Mouse (Mus musculus) retina, adult 2 months (tissue): ENCODE data around the gene Ext2.

Source experiments
- DNase-seq: peaks from one replicate; pipeline ENCODE4 v3.0.0-alpha.2; 2012; ENCODE audit warnings: low read depth, low spot score

Gene Ext2

GRCm38 (mm10) chr2:93806487-93807201 lies 15.7 kb downstream of the Ext2 start:
- DNase-seq = no peak

- no peak for DNase-seq
These were observed 16.8 kb downstream of the Ext2 start for GRCm38 (mm10) chr2:93805523-93805922.

DNA sequence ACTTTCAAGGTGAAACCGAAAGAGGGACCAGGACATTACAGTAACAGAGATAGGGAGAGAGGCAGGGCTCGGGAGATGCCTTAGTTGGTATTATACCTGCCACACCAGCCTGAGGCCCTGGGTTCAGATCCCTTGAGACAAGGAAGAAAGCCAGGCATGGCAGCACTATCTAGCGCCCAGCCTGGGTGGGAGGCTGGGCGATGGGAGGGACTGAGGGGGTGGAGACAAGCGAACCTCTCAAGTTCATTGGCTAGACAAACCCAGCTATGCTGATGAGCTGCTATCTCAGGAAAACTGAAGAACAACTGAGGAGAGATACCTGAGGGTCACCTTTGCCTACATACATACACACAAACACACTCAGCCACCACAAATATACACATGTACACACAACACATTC lies 17.3 kb downstream of the Ext2 start:
- DNase-seq = no peak

DNA sequence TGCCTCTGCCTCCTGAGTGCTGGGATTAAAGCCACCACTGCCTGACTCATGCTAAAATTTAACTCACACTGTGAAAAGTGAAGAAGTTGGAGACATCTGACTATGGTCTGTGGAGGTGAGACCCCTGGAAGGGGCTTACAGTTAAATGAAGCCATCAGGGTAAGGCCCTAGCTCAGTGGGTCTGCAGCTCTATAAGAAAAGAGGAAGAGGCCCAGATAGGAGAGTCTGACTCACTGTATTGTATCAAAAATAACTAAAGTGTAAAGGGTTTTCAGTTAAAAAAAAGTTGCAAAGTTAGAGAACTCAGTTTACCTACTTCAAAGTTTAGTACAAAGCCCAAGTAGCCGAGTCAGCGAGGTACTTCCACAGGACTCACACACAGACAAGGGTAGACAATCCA lies 19.4 kb downstream of the Ext2 start:
- no peak for DNase-seq

- DNase-seq = no peak
These were observed 21.3 kb downstream of the Ext2 start for GRCm38 (mm10) chr2:93801097-93801496.

DNA sequence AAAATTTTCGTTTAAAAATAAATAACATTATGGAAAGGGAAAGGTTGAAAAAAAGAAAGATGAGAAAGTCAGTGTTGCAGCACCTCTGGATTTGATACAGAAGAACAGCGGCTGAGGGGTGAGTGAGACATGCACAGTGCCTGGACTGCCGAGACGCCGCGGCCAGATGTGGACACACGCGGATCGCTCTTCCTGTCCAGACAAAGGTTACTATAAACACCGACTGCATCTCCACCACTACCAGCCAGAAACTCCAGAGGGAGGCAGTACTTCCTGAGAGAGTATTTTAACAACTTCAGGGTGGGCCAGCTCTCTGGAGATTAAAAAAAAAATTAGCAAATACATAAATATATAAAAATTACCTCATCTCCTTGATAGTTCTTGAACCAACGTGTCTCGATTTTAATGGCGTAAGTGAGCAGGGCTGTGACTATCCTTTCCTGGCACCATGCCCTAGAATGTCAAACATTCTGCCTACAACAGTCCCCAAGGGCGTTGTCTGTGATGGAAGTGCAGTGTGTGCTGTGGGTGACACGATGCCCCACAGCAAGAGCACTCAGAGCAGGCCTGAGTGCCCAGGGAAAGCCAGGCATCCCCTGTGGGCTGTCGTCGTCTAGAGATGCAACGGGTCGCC lies 25.1 kb downstream of the Ext2 start:
- no peak for DNase-seq

GRCm38 (mm10) chr2:93794375-93794774 lies 28.0 kb downstream of the Ext2 start:
- DNase-seq = no peak

DNA sequence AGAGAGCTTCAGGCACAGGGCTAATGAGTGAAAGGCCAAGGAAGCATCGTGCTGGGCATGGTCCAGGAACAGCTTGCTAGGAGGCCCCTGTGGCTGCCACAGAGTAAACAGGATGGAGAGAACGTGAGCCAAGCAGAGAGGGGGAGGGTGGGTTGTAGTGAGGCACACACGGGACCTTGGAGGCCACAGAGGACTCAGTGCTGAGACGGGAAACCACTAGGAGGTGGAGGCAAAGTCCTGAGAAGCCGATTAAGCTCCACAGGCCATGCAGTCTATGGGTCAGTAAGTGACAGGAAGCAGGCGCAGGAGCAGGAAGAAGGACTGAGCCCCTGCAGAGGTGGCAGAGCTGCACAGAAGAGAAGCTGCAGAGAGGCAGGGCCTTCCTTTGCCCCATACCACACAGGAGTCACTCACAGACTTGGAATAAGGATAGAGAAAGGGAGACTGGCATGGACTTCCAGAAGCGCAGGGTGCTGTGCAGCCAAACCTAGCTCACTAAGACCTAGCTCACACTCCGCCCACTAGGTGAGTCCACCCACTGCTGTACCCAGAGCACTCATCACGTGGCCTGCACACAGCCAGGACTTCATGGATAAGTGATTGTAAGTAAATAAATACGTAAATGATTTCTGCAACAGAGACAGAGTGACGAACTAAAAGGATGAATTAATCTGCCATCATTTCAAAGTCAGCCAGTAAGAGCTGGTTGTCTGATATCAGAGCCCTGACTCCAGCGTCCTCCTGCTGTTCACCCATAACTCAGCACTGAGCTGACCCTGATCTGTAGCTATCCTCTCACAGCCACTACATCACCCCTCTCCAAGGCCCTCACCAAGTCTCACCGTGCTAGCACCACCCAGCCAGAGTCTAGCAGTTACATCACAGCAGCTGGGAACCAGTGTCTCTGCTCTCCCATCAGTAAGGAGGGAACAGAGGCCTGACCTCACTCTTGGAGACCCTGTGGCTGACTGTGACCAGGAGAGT lies 30.6 kb downstream of the Ext2 start:
- DNase-seq = no peak

DNA sequence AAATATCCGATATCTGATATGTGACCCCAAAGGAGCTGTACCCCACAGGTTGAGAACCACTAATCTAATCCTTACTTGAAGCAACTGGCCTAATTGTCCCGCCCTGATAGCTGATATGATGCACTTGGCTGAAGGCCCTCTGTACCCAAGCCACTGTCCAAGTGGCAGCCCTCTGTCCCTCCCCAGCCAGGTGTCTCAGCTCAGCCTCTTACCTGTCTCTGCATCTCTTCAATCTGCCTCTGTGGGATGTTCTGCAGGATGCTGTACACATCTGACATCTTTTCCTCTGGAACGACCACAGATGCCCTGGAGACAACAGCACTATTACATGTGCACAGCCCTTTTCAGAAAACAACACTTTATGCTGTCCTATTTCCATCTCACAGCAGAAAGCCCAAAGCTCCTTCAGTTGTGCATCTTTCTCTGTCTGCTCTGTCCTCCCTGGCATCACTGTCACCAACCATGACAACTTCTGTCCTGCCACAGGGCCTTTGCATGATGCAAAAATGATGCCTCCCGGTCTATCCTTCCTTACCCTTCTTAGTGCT lies 31.5 kb downstream of the Ext2 start:
- DNase-seq = no peak

DNA sequence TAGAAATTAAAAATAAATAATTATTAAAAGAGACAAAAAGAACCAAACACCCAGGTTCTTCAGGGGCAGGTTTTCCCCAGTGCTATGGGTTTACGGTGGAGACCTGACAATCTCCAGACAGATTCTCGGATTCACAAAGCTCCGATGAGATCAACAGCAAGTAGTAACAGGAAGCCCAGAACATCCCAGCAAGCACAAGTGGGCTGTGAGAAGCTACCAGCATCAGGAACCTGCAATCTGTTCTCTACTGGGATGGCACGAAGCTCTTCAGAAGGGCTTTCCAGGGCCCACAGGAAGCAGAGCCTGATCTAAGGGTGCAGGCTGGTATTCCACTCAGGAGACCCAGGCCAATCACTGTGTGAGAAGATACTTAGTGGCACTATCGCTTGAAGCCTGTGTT lies 33.8 kb downstream of the Ext2 start:
- DNase-seq = no peak

GRCm38 (mm10) chr2:93786175-93786574 lies 36.2 kb downstream of the Ext2 start:
- peak; percentile 91 for DNase-seq

DNA sequence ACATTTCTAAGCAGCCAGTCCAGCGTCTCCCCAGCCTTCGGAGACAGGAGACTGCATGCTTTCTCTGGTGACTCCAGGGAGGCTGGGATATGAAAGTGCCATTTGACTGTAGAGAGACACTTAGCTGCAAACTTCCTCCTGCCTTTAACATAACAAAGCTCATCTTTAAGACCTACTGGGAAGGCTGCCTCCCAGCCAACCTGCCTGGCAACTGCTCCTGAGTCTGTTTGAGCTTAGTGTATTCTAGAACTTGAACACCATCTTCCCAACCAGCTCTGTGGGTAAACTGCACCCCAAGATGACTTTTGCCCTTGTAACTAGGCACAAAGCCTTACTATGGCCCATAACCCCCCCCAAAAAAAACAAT lies 37.0 kb downstream of the Ext2 start:
- no peak for DNase-seq

- DNase-seq = no peak
These were observed 37.5 kb downstream of the Ext2 start for GRCm38 (mm10) chr2:93784721-93785431.

DNA sequence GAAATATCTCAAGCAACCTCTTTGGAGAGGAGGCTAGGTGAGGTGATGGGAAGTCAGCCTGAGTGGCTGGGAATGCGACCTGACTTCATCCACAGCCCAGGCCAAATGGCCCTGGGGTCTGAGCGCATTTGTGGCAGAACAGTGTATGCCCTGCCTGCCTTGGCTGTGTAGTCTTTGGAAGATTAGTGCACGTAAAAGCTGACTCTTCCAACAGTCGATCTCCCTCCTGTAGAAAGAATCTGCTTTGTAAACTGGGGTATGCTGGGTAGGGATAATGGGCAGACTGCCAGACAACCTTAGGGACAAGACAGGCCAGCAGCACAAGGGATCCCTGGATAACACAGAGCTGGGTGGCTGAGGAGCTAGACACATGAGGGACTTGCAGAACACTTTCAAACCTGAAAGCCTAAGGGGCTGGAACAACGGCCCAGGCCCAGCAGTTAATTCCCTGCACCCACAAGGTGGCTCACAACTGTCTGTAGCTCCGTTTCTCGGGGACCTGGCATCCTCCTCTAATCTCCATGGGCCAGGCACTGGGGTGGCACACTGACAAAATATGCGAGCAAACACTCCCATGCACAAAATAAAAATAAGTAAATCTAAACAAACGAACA lies 38.3 kb downstream of the Ext2 start:
- no peak for DNase-seq

DNA sequence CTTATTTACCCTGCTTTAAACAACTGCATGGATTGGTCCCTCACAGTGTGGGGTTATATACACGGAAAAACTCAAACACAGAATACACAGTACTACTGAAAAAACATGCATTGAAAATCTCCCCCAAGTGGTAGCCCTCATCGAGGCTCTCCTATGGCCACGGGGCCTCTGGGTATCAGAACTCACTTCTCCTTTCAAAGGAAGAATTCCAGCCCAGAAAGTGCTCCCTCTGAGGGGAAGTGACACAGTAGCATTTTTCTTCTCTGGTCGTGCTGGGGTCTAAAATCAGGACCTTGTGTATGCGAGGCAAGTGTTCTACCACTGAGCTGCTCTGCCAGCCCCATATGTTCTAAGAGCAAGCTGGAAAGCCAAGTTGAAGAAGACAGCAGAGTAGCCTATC lies 39.7 kb downstream of the Ext2 start:
- no peak for DNase-seq

DNA sequence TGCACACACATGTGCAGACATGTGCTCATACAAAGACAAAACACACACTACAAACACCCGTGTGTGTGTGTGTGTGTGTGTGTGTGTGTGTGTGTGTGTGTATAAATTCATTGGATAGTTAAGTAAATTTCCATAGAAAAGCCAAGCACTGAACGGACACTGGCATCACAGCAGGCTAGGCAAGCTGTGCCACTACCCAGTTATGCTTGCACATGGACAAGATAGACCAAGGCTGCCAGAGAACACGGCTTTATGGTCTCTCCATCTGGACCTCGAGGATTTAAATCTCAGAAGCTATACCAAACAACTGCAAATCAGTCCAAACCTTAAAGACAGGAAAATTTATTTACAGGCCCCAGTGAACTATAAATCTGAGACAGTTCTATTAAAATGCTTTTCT lies 40.2 kb downstream of the Ext2 start:
- no peak for DNase-seq

DNA sequence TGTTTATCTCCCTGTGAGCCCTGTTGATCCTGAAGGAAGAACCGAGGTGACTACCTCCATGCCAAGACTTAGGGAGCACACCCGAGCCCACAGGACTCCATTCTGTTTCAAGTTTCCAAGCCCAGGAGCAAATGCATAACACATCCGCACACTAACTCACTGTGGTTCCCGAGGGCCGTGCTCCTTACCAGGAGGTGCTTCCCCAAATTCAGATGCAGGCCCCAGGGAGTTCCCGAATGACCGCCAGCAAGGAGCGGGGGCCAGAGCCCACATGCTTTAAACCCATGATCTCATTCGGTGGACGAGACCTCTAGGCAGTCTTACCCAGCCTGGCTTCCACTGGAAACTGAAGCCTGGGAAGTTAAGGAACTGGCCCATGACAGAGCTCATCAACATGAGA lies 41.8 kb downstream of the Ext2 start:
- no peak for DNase-seq

GRCm38 (mm10) chr2:93779897-93780208 lies 42.5 kb downstream of the Ext2 start:
- DNase-seq = no peak

DNA sequence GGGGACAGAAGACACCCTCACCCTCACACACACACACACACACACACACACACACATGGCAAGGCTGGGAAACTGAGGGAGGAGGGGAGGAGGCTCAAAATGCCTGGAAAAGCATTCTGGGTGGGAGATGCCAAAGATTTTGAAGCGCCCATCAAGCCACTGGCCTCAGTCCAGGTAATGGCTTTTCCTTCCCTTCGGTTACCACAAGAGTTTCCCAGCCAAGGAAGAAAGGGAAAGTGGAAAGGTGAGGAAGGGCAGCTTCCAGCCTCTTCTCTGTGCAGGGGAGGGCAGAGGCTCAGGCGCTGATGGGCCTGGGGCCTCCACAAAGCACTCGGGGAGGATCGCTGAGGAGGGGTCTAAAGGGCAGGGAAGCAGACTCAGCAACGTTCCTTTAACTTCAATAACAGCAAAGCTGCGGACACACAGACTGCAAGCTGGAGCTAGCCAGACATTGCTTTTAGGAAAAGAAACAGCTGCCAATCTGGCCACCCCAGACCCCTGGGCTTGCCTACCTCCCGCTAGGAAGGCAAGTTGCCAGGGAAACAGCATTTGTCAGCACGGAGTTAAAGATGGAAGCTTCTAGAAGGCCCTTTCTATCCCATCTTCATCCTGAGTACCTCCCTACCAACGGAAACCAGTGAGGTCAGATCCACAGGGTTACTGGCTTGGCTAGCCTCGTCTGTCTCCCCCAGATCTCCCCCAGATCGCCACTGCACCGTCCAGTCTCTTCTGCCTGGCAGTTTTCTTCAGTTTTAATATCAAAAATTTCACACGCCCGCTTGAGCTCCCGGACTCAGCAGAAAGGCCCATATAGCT lies 43.1 kb downstream of the Ext2 start:
- DNase-seq = no peak

- no peak for DNase-seq
These were observed 43.8 kb downstream of the Ext2 start for GRCm38 (mm10) chr2:93778616-93779015.
